Mouse (Mus musculus): Measurements from ENCODE around the gene Cdca8.

The Cdca8 gene

DNA sequence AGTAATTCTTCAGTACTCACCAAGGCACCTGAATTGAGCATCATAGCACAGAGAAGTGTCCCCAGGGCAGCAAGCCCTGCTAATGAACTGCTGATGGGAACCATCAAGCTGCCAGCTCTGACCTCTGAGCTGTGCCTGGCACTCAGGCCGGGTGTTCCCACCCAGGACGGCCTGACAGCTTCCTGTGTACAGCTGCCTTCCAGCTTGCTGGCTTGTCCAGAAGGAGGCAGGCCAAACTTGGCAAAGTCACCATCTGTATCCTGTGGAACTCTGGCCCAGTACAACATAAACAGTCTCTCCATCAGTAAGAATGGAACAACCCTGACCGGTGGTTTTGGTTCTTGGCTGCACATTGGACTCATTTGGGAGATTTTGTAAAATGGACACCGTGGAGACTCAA lies 14.4 kb upstream of the Cdca8 start:
- DNase-seq (ENCODE audit: low spot score in 2 of 2): no peak

DNA sequence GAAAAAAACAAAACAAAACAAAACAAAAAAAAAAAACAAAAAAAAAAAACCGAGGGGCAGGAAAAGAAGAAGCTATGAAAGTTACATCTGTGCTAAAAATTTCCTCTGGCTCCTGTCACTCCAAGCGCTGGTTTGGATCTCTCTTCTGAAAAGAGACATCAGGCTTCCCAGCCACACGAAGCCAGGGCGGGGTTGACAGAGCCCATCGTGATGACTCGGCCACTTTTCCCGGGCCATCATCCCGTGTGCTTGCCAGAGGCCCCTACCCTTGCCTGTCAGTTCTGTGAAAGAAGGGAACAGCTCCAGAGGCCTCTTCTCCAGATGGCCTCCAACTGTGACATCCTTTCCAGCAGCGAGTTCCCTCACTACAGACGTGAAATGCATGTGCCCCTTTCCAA lies 11.9 kb upstream of the Cdca8 start:
- no peak for DNase-seq (ENCODE audit: low spot score in 2 of 2)

DNA sequence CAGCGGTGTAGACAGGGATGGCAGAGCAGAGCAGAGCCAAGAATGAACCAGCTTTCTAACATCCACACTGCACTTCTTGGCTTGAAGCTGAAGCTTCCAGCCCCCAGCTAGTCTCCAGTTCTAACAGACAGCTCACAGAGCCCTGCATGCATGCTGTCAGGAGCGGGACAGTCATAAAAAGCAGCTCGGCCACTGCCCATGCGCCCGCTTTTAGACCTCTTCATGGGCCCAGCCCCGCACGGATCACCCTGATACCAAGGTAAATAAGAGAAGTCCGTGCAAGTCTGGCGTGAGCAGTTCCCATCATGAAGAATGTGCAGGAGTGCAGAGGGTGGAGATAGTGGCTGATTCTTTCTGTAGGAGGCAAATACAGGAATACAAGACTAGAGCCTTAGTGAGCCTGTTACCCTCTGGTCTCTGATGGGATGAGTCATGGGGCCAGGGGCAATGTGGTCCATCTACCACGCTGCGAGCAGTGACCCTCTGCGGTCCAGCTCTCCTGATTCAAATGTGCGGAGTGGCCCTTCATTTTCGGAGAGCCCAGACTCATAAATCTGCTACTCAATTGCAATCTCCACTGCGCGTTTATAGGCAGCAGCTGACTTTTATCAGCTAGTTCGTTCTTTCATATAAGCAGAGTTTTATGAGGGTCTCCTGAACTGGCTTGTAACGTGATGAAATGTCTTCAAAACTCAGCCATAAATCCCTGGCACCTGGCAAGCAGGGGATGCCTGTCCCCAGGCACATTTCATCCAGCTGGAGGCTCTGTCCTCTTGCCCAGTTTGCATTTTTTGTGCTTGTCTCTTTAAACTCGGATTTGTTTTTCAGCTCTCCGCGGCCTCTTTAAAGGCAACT lies 11.3 kb upstream of the Cdca8 start:
- DNase-seq (ENCODE audit: low spot score in 2 of 2): peak in 1 of 2 experiments; percentile 38

DNA sequence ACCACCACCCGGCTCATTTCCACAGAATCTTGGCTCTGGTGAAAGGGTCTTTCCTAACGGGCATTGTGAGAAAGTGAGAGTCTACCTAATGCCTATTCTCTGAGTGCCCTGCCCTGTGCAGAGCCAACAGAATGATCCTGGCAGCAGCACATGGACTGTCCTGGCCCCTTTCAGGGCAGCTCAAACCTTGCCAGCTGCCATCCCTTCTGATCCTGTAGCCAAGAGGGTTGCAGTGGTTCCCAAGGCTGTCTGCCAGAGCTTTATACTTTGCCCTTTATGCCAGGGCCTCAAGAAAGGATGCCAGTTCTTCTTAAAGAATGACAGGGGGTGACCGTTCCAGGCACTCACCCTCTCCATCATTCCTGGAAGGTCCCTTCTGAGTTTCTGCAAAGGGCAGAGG lies 10.4 kb upstream of the Cdca8 start:
- DNase-seq (ENCODE audit: low spot score in 2 of 2): no peak

DNA sequence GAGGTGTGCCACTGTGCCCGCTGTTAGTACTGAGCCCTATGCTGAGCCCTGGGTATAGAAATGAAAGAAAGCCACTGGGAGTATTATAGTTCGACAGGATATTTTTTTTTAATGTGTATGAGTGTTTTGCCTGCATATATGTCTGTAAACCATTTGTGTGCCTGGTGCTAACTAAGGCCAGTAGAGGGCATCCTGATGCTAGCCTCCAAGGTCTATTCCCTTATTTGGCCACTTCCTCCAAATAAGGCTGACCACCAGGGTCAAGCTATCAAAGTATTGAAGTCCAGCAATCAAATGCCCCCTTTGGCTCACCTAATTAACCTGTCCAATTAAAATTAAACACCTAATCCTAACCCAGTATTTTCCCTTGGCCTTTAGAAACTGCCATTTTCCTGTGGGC lies 5.8 kb upstream of the Cdca8 start:
- DNase-seq (ENCODE audit: low spot score in 2 of 2): no peak

DNA sequence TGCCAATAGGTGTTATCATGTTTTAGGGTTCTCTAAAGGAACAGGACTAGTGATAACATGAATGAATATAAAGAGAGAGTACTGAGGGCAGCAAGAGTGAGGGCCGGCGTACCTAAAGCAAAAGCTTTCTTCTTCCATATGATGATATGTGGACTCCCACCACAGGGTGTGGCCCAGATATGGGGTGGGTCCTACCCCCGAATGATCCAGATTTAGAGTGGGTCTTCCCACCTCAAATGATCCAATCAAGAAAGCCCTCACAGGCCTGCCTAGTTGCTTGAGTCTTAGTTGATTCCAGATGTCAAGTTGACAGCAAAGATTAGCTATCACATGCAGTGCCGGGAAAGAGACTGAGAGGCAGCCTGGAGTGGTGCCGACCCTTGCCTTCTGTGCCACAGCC lies 4.7 kb upstream of the Cdca8 start:
- DNase-seq (ENCODE audit: low spot score in 2 of 2): no peak

DNA sequence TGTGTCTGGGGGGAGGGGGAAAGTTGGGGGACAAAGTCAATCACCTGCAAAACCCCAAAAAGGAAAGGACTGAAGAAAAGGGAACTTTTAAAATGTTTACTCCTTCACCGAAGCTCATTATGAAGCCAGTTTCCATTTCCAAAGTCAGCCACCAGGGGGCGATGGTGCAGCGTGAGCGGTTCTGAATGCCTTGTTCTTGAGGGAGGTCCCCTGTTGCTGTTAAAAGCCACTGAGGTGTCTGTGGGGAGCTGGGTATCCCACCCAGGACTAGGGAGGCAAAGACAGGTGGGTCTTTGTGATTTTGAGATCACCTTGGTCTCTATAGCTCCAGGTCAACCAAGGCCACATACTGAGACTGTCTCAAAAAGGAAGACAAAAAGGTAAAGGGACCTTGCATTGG lies 3.9 kb upstream of the Cdca8 start:
- peak; percentile 44 to 66 for DNase-seq (ENCODE audit: low spot score in 2 of 2)

DNA sequence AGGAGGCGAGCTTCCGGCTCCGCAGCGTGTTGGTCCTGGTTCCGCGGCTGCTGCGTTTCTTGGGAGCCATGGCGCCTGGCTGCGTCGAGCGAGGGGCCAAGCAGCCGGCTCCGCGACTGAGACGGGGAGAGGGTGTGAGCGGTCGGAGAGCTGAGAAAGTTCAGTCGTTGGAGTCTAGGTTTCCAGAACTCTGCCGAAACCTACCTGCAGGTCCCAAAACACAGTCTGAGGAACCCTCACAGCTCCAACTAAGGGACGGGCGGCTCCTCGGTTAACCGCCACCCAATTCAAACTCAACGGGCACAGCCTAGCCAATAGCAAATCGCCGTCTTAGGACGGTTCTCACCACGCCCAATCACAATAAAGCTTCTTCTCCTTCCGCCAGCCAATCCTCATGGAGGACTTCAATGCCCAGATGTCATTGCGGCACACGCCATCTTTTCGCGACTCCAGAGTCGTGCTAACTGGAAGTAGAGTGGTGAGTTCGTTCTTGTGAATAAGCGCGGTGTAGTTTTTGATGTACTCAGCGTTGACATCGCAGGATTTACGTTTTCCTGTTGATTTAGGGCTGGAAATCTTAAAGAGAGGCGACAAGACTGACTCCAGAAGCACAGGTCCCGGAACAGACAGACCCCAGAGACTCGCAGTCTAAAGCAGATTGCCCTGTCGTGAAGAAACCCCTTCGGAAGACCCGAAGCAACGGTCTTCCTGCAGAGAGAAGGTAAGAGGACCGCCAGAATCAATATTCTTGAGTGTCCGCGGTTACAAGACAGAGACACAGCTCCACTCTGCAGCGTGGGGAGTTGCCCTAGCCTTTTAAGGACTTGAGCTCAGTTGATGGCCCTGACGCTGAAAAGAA lies 2.3 kb downstream of the Cdca8 start, which contains the start of gene 9930104L06Rik:
Gene 9930104L06Rik (plus strand): TSS at position 436 of the 859 bp plus-strand sequence.
- DNase-seq (ENCODE audit: low spot score in 2 of 2): peak; percentile 86 to 91

DNA sequence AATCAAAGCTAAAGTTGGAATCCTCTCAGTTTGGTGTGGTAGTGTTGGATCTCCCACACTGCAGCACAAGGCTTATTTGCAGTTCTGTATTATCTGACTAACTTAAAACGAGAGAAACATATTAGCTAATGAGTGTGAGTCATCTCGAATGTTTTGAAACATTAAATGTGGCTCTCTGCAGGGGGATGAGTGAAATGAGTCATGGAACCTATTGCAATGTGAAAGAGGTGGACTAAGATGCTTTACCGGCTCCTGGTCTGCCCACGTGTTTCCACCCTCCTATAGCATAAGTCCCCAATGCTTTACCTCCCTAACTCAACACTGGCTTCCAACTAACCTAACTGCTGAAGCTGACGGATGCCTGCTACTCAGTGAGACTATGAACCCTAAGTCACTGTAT lies 11.0 kb downstream of the Cdca8 start:
- DNase-seq (ENCODE audit: low spot score in 2 of 2): no peak

DNA sequence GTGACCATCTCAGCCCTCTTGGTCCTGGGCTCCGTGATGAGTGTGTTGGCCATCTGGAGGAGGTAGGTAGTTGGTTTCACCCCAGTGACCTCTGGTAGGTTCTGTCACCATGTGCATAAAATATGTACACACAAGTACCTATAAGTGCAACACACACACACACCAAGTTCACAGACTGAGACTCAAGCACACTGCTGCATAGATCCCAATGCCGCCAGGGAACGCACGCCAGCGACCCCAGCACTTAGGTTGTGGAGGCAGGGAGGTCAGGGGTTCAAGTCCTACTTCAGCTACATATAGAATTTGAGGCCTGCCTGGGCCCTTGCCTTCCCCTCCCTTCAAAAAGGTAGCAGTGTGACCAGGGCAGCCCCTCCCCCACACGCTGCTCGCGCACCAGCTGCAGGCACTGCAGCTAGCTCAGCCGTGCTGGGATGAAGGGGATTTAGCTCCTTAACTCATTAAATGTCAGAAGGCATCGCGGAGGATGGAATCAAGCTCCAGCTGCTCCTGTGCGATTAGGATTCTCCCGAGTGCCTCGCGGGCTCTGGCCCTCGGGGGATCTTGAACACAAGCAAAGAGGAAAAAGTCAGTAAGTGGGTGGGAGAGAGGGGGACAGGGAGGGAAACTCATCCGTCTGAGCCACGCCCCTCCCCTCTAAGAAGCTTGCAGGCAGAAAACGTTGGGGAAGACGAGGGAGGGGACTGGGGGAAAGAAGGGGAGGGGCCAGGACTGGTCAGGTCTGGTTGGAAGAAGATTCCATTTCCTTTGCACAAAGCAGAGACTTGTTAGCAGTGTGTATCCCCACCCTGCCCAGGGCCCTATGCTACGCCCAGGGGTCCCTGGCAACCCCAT lies 32.9 kb downstream of the Cdca8 start:
- DNase-seq (ENCODE audit: low spot score in 2 of 2): no peak

DNA sequence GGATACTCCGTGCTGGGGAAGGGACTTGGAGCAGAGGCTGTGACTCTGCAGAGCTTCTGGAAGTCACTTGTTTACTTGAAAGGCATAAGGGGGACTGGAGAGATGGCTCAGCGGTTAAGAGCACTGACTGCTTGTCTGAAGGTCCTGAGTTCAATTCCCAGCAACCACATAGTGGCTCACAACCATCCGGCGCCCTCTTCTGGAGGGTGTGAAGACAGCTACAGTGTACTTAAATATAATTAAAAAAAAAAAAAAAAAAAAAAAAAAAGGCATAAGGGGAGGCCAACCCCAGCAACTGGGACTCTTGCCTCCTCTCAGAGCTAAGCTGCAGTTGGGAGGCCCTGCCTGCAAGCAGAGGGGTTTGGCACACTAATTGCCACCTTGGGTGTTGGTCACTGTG lies 33.7 kb downstream of the Cdca8 start:
- DNase-seq (ENCODE audit: low spot score in 2 of 2): no peak

DNA sequence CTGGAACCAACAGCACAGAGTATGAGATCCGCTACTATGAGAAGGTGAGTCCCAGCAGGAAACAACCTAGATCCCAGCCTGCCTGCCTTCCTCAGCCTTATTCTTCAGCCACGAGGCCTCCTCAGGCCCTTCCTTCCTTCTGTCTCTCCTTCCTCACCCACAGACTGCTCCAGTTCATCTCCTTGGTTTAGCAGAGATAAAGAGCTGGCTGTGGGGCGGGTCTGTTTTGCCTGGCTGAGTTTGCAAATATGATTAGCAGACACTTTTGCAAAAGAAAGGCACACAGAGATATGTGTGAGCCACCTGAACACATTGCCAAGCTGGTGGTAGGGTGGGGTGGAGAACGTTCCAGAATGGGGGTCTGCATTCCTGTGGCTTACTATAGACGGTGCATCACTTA lies 39.2 kb downstream of the Cdca8 start:
- DNase-seq (ENCODE audit: low spot score in 2 of 2): no peak

DNA sequence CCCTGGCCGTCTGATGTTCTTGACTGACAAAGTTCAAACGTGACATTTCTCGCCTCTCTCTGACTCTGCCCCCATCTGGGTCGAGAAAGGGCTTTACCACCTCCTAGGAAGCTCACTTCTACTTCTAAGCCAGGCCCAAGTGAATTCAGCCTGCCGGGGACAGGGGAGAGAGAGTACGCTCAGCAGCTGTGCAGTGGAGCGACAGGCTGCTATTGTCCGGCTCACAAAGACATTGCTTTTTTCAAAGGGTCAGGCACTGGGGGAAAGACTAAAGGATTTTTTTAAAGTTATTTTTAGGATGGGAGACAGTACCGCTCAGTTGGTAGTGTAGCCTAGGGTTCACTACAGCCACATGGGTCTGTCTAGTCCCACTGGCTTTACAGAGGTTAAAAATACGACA lies 40.7 kb downstream of the Cdca8 start:
- no peak for DNase-seq (ENCODE audit: low spot score in 2 of 2)

DNA sequence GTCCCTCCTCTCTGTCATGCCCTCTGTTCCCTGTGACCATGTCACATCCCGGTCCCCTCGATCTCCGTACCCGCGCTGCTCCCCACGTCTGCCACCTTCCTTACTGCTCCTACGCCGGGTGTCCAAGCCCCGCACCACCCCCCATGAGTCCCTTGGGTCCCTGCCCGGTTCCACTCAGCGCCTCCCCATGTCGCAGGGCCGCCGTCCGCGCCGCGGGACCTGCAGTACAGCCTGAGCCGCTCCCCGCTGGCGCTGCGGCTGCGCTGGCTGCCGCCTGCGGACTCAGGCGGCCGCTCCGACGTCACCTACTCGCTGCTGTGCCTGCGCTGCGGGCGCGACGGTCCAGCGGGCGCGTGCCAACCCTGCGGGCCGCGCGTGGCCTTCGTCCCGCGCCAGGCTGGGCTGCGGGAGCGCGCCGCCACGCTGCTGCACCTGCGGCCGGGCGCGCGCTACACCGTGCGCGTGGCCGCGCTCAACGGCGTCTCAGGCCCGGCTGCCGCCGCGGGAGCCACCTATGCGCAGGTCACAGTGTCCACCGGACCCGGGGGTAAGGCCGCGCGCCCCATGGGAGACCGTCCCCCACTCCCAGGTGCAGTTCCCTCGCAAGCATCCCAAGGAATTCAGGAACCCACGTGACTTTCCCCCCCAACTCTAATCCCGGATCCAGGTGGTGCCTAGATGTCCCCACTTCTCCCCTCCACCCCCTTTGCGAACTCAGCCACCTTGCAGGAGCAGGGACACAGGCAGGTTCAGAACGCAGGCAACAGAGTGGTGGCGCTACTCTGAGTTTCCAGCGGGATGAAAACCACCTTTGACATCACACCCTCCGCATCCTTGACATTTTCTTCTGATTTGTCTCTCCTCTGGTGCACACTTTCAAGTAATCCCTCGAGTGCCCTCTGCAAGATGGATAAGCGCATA lies 44.3 kb downstream of the Cdca8 start:
- peak in 1 of 2 experiments; percentile 5 for DNase-seq (ENCODE audit: low spot score in 2 of 2)

DNA sequence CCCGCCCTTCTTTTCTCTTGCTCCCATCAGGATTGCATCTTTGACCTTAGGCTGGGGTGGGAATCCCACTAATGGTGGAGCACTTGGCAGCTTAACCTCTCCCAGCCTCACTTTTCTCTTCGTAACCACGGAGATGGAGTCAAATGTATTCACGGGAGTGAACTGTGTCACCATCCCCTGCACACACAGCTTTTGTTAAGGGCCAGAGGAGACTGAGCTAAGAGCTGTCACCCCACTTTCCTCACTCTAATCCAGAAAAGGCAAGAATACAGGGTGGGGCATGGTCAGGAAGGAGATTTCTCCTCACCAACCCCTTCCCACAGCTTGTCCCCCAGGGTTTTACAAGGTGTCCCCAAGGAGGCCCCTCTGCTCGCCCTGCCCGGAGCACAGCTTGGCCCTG lies 45.3 kb downstream of the Cdca8 start:
- no peak for DNase-seq (ENCODE audit: low spot score in 2 of 2)

DNA sequence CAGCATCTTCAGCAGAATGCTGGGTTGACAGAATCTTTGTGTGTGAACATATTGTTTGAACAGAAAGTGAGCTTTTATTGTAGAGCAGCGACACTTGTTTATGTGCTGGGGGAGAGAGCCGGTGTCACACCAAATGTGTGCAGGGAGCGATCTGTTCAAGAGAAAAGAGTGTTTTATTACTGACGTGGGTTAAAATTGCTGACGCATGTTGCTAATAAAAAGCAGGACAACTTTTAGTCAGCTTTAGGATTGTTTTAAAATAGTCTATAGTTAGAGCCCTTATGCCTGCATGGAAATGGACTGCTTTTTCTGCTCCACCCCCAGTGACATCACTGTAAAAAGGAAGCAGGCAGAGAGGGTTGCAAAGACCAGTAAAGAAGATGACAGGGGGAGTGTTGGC lies 48.3 kb downstream of the Cdca8 start:
- DNase-seq (ENCODE audit: low spot score in 2 of 2): no peak

DNA sequence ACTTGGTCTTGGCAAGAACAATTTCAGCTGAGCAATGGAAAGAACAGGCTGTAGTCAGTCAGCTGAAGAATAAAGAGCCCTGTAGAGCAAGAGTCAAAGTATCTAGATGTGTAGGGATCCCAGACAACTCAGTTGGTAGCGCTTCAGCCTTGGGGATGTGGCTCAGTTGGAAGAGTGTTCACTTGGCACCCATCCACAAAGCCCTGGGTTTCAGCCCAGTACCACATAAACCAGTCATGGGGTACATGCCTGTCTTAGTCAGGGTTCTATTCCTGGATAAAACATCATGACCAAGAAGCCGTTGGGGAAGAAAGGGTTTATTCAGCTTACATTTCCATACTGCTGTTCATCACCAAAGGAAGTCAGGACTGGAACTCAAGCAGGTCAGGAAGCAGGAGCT lies 49.2 kb downstream of the Cdca8 start:
- no peak for DNase-seq (ENCODE audit: low spot score in 2 of 2)

DNA sequence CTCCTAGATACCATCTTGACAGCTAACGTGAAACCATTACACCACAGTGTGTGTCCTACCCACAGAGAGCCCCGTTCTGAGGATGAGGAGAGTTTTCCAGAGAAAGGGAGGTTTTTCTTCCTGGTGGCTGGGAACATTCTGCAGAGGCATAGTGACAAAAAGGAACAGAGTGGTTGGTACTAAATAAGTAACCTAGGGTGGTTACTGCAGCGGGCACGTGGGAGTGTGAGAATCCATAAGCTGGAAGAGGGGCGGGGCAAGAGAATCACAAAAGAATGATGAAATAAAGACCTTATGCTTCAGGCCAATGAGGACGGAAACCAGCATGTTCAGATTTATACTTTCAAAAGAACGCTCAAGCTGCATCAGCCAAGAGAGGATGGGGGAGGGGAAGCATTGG lies 50.4 kb downstream of the Cdca8 start:
- DNase-seq (ENCODE audit: low spot score in 2 of 2): no peak

DNA sequence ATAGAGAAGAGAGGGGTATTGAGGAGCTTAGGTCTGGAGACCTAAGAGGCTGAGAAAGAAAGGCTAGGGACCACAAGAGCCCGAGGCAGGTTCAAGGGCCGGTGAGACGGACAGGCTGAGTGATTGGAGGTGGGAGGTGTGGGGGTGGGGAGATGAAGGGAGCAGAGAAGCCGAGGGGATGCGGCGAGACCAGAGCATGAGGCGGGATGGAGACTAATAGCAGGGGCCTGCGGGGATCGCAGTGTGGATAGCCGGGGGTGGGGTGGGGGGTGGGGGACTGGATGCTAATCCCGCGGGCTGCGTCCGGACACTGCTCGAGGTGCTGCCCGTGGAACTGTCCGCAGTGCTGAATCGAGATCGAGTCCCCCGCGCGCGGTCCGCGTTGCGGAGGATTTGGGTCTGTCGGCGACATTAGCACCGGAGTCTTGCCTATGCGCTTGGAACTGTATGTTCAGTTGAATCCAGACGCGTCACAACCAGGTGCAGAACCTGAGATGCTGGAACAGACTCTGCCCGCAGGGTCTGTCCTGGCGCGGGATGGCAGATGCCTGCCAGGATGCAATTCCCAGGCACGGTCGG lies 56.9 kb downstream of the Cdca8 start:
- DNase-seq (ENCODE audit: low spot score in 2 of 2): peak in 1 of 2 experiments; percentile 24

DNA sequence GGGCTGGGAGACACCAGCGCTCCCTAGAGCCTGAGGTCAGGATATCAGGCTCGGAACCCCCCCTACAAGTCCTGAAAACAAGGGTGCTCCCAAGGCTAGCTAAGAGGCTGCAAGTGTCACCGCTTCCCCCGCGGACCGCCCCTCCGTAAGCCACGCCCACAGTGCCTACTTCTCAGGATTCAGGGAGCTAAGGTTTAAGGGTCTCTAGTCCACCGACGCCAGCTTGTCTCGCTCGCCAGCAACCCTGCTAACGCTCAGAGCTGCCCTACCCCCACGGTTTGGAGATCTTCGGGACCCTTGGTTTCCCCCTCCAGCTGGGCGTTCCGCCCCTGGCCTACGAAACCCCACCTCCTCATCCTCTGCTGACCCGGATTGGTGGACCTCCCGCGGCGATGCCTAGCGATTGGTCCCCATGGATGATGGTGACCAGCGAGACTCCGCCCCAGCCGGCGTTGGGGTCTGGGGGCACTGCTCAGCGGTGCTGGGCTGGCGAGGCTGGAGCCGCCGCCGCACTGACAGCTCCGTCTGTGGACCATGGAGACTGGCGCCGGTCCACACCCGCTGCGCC lies 57.7 kb downstream of the Cdca8 start:
- DNase-seq (ENCODE audit: low spot score in 2 of 2): no peak

Data from urinary bladder, adult 18-20 months (tissue).